Mouse (Mus musculus) right cerebral cortex, postnatal 4 days (tissue): ENCODE data around the gene Vmn1r27.

Source experiments
- DNase-seq: peaks from one replicate; pipeline ENCODE4 v3.0.0-alpha.2; 2022

The Vmn1r27 gene

GRCm38 (mm10) chr6:58218721-58219120, at the start of gene Vmn1r27:
Vmn1r27 (minus strand) TSS chr6:58218821.
- DNase-seq: no peak

- no peak for DNase-seq
Observed at GRCm38 (mm10) chr6:58261737-58262136, 43.1 kb upstream of the Vmn1r27 start, which contains the start of gene Vmn1r28. Vmn1r28 (plus strand) TSS chr6:58262037.

GRCm38 (mm10) chr6:58216119-58216518, 2.5 kb downstream of the Vmn1r27 start:
- DNase-seq: no peak
